In the genomic region with DNA sequence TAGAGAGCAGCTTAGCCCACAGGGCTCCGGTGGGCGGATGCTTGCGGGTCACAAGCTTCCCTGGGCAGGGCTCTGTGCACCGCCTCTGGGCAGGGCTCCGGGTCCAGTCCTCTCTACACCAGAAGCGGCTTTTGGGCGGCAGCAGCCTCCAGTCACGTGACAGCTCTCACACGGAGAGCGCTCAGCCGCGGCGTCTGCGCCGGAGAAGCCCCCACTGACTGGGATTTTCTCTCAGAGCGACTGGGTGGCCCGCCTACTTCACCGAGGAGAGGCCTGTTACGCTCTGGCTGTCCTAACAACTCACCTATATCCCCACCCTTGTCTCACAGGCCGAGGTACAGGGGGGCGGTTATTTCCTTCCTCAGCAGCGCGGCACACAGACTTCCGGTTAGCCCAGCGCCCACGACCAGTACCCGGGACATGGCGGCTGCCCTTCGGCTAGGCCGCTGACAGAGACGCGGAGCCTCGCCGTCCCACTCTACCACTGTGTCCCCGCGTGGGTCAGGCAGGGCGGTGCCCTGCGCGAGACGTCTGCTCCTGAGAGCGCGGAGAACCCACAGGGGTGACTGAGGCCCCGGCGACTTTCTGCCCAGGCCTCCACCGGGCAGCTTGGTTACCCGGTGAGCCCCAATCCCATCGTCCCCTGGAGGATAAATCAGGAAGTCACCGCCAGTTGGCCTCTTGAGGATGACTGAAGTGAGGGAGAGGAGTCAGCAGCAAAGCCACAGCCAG, we compare ENCODE assay signal across 8 mouse cellular contexts. TPM values are rescaled to one million over a fixed set of nuclear protein-coding genes. Genes with fewer than 3 reads are reported as not detected.
DNase-seq lines count a peak whose midpoint lies in the region; ATAC-seq and TF ChIP-seq lines count a peak whose summit lies in the region.

A gene (minus strand): TSS at position 645 of the 732 bp plus-strand sequence.

- peak; percentile 50; the same call in 1 of the 2 replicates for TF ChIP-seq POLR2A in cerebellum, adult 2 months (IDR thresholded peaks at IDR 0.05; ENCODE audit: borderline replicate concordance, insufficient read depth, low read length)

- peak within 1 kb of the TSS; percentile 96 for H3K9ac ChIP-seq in forebrain, embryonic 16.5 days (replicated peaks; ENCODE audit: low read depth, low read length)
- peak within 1 kb of the TSS; percentile 79 for H3K9ac ChIP-seq in liver, postnatal 0 days (replicated peaks)
- peak within 1 kb of the TSS; percentile 88 for H3K9ac ChIP-seq in neural tube, embryonic 13.5 days

- ATAC-seq in forebrain, embryonic 16.5 days, result peak; percentile 99
- ATAC-seq in liver, postnatal 0 days, result peak; percentile 97
- ATAC-seq in neural tube, embryonic 13.5 days (ENCODE audit: low read depth), result peak; percentile 99

- peak within 1 kb of the TSS; percentile 82 for H3K4me3 ChIP-seq in cerebellum, adult 2 months (replicated peaks; ENCODE audit: insufficient read depth, low read depth, low read length)
- peak within 1 kb of the TSS; percentile 72 for H3K4me3 ChIP-seq in forebrain, embryonic 16.5 days (replicated peaks; ENCODE audit: low read length)
- peak within 1 kb of the TSS; percentile 65 for H3K4me3 ChIP-seq in liver, postnatal 0 days (ENCODE audit: low read depth, low read length)
- peak within 1 kb of the TSS; percentile 66 for H3K4me3 ChIP-seq in neural tube, embryonic 13.5 days

- intact Hi-C loops in heart, postnatal 25 days (cut with DNase I), result loop anchor here (5.0 kb wide), 1 partner anchor 195 kb away; no protein-coding TSS in a partner anchor

- WGBS in cerebellum, adult 2 months, result under 1% methylated on average over 48 of the region's 48 CpGs
- 1% methylated on average over 48 of the region's 48 CpGs for WGBS in forebrain, embryonic 16.5 days
- 1% methylated on average over 47 of the region's 48 CpGs for WGBS in liver, postnatal 0 days (ENCODE audit: insufficient replicate concordance)
- WGBS in neural tube, embryonic 13.5 days, result 1% methylated on average over 48 of the region's 48 CpGs

- H3K9me3 ChIP-seq in forebrain, embryonic 16.5 days (ENCODE audit: control insufficient read depth, low read length), result no peaks in the 10 kb centered on the region
- H3K9me3 ChIP-seq in liver, postnatal 0 days (ENCODE audit: low read length), result no peaks in the 10 kb centered on the region
- peaks cover 8% of the 10 kb centered on the region for H3K9me3 ChIP-seq in neural tube, embryonic 13.5 days

- no peaks in the 10 kb centered on the region for H3K36me3 ChIP-seq in forebrain, embryonic 16.5 days (ENCODE audit: control insufficient read depth, insufficient read depth)
- H3K36me3 ChIP-seq in liver, postnatal 0 days (replicated peaks; ENCODE audit: insufficient read depth, low read length), result no peaks in the 10 kb centered on the region
- H3K36me3 ChIP-seq in neural tube, embryonic 13.5 days, result no peaks in the 10 kb centered on the region

- TF ChIP-seq CTCF in cerebellum, adult 2 months (IDR thresholded peaks at IDR 0.05; ENCODE audit: borderline replicate concordance, insufficient read depth, low read depth, low read length), result no peak
- no peak for TF ChIP-seq CTCF in liver, postnatal 0 days (IDR thresholded peaks at IDR 0.05; ENCODE audit: low read depth)

- DNase-seq in ES-CJ7 (ENCODE audit: low read depth, low spot score), result peak; percentile 85
- peak; percentile 89 to 91 for DNase-seq in cerebellum, adult 2 months
- peak; percentile 80 for DNase-seq in heart, postnatal 25 days (ENCODE audit: low spot score)
- peak; percentile 86 for DNase-seq in layer of hippocampus, adult 11-12 months (ENCODE audit: low spot score)
- DNase-seq in liver, postnatal 0 days, result peak; percentile 83
- DNase-seq in telencephalon, adult 2 months (ENCODE audit: low read depth, low spot score), result peak; percentile 87

- H3K4me2 ChIP-seq in forebrain, embryonic 16.5 days (ENCODE audit: low read length), result peak within 1 kb of the TSS; percentile 82
- peak within 1 kb of the TSS; percentile 81 for H3K4me2 ChIP-seq in liver, postnatal 0 days (ENCODE audit: low read depth, low read length)
- peak within 1 kb of the TSS; percentile 68 for H3K4me2 ChIP-seq in neural tube, embryonic 13.5 days

- peak within 1 kb of the TSS; percentile 91 for H3K27ac ChIP-seq in cerebellum, adult 2 months (ENCODE audit: insufficient read depth, low read length)
- H3K27ac ChIP-seq in forebrain, embryonic 16.5 days (ENCODE audit: low read length), result peak within 1 kb of the TSS; percentile 88
- H3K27ac ChIP-seq in liver, postnatal 0 days (ENCODE audit: low read depth), result peak within 1 kb of the TSS; percentile 92
- peak within 1 kb of the TSS; percentile 93 for H3K27ac ChIP-seq in neural tube, embryonic 13.5 days (replicated peaks)

- H3K27me3 ChIP-seq in cerebellum, adult 2 months (ENCODE audit: control insufficient read depth, insufficient read depth, low read length), result no peaks in the 10 kb centered on the region
- no peaks in the 10 kb centered on the region for H3K27me3 ChIP-seq in forebrain, embryonic 16.5 days (replicated peaks; ENCODE audit: control insufficient read depth, insufficient read depth, low read length)
- no peaks in the 10 kb centered on the region for H3K27me3 ChIP-seq in liver, postnatal 0 days (ENCODE audit: insufficient read depth, low read length)
- no peaks in the 10 kb centered on the region for H3K27me3 ChIP-seq in neural tube, embryonic 13.5 days

- H3K4me1 ChIP-seq in cerebellum, adult 2 months (ENCODE audit: control insufficient read depth, insufficient read depth, low read length), result no peaks in the 10 kb centered on the region
- no peaks in the 10 kb centered on the region; the same call in 1 of the 2 replicates for H3K4me1 ChIP-seq in forebrain, embryonic 16.5 days (replicated peaks; ENCODE audit: control insufficient read depth, insufficient read depth, low read length)
- H3K4me1 ChIP-seq in liver, postnatal 0 days (ENCODE audit: insufficient read depth), result peaks cover 4% of the 10 kb centered on the region; the same call in 1 of the 2 replicates
- H3K4me1 ChIP-seq in neural tube, embryonic 13.5 days (replicated peaks), result peaks cover 4% of the 10 kb centered on the region; the same call in 1 of the 2 replicates

- TF ChIP-seq EP300 in liver, postnatal 0 days (IDR thresholded peaks at IDR 0.05; ENCODE audit: low read depth), result no peak

RNA-seq across cellular contexts. Expression of the gene that starts here (rescaled TPM):
- polyA plus RNA-seq in cerebellum, adult 2 months (2012; rRNA removed), result 2.2 and 2.5 TPM in 2 replicates
- 7.0 and 9.1 TPM in 2 replicates for polyA plus RNA-seq in forebrain, embryonic 16.5 days (2015; fragmentation: Nextera tagmentation; extraction: Ambion mirVana)
- total RNA-seq in heart, postnatal 25 days (2021), result 10 to 100 TPM; 15.3 to 18.0 TPM
- polyA plus RNA-seq in liver, postnatal 0 days (2015; fragmentation: Nextera tagmentation; extraction: Ambion mirVana), result 3.0 and 3.1 TPM in 2 replicates
- 9.1 and 10.2 TPM in 2 replicates for polyA plus RNA-seq in neural tube, embryonic 13.5 days (2015; fragmentation: Nextera tagmentation; extraction: Ambion mirVana)

Comparison
In these comparisons a context has a peak if more than half of its experiments do, and no peak if none do; other contexts are left out.
1. Peak in every context shown above with its lines: DNase-seq, ATAC-seq, H3K4me3 ChIP-seq and H3K27ac ChIP-seq.